Mouse (Mus musculus): ENCODE results near the gene B630019K06Rik. TPM values are rescaled to one million over a fixed set of nuclear protein-coding genes. Genes with fewer than 3 reads are reported as not detected.
"Not testable (repeated sequence)": the region's sequence is repeated elsewhere in the genome, so short reads cannot be mapped to it uniquely, and the experiment has no call there.

The B630019K06Rik gene
- polyA plus RNA-seq (2017; shearing (Covaris generic)), result under 1 TPM; 0.18 to 0.30 (median 0.29) TPM

DNA sequence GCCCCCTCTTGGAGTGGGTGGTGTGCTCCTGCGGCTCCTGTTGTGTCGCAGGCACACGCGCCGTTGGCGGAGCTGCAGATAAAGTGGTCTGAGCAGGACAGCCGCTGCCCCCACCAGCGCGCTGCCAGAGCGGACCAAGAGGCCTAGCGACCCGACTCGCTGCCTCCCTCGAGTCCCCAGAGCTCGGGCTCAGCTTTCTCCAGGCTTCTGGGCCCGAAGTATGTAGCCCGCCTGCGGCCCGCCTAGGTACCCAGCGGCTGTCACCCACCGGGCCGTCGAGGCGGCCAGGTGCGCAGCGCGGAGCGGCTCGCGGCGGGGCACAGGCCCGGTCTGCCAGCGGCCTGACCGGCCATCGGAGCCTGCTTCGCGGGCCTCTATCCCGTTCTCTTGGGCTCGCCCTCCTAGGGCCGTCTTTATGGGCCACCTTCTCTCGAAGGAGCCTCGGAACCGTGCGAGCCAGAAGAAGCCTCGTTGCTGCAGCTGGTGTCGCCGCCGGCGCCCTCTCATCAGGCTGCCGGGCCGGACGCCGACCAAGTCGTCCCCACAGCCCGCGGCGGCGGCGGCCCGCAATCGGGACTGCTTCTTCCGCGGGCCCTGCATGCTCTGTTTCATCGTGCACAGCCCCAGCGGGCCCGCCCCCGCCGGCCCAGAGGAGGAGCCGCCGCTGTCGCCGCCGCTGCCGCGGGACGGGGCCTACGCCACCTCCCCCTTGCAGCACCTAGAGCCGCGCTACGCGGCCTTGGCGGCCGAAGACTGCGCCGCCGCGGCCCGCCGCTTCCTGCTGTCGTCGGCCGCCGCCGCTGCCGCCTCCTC lies at the start of gene B630019K06Rik:
Gene B630019K06Rik (plus strand): TSS at position 40 of the 813 bp plus-strand sequence.
- peak; percentile 83 for ATAC-seq

DNA sequence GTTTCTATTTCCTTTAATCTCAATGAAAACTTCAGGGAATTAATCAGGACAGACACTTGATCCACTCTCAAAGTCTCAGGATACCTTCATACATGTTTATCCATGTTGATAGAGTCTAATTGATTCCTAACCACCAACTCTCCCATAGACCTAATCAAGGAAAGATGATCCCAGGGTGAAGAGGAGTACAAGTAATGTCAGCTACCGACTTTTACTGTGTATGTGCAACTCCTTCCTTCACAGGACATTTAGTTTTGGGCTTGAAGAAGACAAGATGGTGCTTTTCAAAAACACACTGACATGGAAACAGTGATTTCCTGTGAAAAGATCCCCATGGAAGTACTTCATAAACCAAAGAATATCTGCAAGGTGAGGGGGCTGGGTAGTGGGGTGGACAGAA lies 48.5 kb upstream of the B630019K06Rik start, which contains the start of gene Gm6592:
Gene Gm6592 (plus strand): TSS at position 301 of the 400 bp plus-strand sequence.
- ATAC-seq, result no peak

DNA sequence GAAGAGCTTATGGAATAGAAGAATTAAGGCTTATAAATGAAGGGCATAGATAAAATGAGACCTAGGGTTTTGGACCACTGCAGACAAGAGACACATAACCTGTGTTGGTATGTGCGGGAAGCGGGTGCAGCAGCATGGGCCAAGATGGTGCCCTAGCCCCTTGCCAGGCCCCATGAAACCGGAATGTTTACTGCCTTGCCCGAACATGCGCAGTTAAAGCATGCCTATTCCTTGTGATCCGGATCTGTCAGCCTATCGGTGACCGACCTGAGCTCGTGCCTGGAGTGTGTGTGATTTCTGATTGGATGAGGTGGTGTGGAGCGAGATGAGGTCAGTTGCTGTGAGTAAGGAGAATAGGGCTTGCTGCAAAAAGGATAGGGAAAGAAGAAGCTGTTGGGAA lies 39.7 kb upstream of the B630019K06Rik start:
- ATAC-seq, result no peak

DNA sequence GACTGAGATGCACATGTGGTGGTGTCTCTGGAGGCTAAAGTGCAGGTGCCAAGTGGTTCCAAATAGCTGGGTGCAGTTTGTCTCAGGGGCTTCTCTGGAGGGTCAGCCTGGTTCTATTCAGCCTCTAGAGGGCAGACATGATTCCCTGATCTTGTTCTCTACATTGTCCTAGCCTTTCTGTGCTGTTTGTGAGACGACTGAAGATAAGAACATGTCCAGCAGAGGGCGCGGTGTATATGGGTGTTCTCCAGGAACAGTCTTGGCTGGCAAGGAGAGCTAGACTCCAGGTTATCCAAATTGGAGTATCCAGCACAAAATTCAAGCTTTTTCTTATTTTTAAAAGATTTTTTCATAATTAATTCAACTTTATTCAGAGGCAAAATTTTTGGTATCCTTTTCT lies 27.9 kb upstream of the B630019K06Rik start:
- peak; percentile 32 for ATAC-seq

DNA sequence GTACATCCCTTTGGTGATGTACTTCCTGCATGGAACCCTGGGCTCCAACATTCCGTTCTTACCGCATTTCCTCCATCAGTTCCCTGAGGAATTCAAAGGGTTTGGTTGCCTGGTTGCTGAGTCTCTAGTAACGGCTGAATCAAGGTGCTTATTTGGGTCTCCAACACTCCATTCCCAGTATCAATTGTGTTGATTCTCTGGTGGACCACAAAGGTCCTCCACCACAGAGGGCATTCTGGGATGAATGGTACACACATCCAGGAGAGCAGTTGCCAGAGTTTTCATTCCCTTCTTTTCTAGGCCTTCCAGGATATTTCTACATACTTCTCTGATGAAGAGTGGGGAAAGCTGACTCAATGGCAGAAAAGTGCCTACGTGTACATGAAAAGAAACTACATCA lies 18.2 kb upstream of the B630019K06Rik start, which contains the start of gene Gm5751:
Gene Gm5751 (plus strand): TSS at position 301 of the 400 bp plus-strand sequence.
- not testable (repeated sequence) for ATAC-seq

DNA sequence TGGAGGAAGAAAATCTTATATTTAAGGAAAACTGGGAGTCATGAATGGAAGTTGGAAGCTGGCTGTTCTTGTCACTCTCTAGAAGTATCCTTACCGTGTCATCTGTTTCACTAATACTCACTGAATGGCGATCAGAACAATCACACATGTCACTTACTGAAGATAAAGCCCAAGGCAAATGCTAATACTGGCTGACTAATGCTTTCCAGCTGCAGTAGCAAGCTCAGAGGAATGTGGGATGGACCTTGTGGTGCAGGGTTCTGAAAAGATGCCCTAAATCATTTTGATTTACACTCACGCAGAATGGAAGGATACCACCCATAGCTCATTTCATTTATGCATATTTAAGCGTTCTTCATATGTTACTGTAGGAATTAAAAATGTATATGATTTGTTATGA lies 7.8 kb upstream of the B630019K06Rik start:
- ATAC-seq, result no peak

DNA sequence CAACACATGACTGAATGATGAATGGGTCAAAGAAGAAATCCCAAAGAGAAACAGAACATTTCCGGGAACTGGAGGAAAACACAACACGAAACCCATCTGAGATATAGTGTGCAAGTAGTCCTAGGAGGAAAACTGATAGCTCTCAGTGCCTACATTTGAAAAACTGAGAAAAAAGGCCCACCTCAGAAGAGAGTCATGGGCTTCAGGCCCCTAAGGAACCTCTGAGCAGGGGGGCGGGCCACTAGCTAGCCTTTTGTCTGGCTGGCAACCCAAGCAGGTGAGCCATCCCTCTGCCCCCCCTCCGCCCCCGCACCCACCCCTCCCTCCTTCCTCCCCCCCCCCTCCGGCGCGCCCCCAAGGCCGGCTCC lies 223 bp upstream of the B630019K06Rik start:
- ATAC-seq, result no peak

DNA sequence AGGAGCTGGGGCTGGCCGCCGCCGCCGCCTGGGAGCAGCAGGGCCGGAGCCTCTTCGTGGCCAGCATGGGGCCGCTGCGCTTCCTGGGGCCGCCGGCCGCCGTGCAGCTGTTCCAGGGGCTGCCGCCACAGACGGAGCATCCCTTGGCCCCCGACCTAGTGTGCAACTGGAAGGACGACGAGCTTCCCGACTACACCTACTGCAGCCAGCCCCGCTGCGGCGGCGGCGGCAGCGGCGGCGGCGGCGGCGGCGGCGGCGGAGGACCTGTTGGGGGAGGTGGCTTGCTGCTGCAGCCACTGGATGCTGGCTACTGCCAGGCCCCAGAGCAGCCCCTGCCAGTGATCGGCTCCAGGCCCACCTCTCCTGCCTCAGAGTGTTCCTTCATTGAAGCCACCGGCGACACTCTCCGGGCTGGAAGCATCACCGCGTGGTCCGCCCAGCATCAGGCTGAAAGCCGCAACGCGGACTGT lies 1.0 kb downstream of the B630019K06Rik start:
- ATAC-seq, result peak; percentile 41

DNA sequence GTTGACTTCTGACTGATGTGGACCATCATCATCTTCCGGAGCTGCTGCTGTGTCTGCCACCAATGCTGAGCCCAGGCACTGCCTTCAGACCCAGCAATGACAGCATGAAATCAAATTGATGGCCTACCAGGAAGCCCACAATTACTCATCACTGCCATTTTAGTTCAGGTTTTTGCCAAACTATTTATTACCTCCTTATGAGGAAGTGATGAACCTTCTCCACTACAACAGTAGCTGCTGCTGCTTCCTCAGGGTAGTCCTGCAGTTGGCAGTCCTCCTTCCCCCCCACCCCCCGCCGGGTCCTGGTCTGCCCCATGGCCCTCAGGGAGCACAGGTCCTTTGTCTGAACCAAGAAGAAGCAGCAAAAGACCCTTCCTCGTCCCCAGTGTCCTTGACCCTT lies 8.6 kb downstream of the B630019K06Rik start:
- no peak for ATAC-seq

DNA sequence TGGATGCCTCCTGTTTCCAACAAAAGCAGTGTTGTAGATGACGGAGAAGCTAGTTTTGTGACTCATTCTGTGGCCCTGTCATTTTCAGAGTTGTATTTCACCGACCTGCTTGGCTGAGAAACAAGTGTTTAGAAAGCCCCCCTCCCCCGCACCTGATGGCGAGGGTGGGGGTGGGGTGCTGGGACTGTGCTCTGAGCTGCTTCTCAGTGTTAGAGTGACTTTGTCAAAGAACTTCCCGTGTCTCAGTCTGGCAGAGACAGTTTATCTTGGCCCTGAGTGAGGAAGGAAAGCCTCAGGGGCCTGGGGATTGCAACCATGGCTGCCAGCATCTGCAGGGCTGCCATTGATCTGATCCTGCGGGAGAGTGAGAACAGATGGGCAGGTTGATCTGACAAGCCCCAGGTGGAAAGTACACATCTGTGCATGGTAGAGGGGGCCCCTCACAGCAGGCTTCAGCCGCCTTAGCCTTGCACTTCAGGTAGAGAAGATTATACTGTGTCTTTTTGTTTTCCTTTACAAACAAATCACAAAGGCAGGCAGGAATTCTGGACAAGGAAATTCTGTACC lies 9.8 kb downstream of the B630019K06Rik start:
- ATAC-seq, result no peak

DNA sequence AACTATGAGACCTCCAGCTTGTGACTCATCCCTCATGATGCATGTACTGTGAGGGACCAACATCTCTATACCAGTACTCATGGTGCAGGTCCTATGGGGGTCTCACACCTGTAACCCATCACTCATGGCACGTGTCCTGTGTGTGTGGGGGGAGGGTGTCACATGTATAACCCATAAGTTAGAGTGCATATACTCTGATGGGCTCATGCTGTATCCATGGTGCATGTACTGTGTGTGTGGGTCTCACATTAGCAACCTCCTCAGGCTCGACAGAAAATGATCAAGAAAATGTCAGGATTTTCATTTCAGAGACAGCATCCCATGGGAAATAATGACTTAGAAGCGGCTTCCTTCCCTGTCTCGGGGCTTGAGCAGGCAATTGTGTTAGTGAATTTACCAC lies 28.9 kb downstream of the B630019K06Rik start:
- ATAC-seq, result no peak

DNA sequence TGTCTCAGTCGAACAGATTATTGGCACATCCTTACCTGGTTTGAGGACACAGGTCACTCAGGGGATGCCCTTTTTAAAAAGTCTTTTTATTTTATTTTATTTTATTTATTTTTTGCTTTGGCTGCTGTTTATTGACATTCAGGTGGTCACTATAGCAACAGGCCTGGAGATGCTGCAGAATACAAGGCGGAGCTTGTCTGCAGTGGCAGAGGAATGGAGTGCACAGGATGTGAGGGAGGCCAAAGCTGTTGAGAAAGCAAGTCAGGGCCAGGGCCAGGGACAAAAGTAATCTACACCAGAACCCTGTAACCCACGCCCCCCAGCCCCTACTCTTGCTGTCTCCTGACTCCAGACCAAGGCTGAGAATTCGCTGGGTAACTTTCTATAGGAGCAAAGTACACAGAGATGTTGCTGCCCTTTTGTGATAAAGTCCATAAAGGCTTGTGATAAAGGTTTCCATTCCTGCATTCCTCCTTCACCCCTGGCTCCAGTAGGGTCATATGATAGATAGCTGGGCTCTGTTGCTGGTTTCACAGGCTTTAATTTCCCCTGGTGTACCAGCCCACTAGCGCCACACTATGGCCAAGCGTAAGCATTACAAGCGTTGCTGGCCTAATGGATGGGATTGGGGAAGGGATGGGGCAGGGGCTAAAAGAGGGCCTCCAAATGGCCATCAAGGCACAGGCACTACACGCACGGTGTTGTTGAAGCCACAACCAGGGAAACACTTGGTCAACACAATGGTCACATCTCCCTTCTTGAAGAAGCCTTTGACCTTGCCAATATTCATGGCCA lies 29.8 kb downstream of the B630019K06Rik start:
- ATAC-seq, result no peak

DNA sequence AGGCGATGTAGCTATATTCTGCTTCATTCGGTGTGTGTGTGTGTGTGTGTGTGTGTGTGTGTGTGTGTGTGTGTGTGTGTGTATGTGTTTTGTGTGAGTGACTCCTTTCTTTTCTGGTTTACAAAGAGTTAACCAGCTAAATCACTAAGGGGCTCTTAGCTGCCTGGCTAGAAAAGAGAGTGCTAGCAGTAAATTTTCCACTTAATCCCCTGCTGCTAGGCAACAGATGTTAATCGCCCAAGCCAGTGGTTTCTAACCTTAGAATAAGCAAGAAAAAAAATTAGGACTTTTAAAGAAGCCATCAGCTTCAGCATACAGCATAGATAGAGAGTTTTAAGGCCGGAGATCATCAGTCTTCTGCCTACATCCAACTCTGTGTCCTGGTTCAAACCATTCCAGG lies 35.1 kb downstream of the B630019K06Rik start:
- no peak for ATAC-seq

DNA sequence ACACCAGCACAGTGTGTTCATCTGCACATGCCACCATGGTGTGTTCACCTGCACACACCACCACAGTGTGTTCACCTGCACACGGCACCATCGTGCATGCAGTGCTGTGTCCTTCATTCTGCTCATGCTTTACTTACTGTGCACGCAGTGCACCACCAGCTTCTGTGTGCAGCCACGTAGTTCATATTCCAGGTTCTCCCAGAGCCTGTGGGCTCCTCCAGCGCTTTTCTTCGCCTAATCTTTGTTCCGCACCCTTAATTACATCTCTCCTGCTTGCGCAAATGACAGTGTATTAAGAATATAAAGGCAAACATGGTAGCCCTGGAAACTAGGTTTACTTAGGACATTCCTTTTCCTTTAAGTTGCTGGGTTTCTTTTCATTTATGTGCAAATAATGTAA lies 51.9 kb downstream of the B630019K06Rik start:
- ATAC-seq, result no peak

Other genes starting within 250 kb of the B630019K06Rik start
- gene Ssxb8, start 201.5 kb upstream of the B630019K06Rik start, polyA plus RNA-seq (2017; shearing (Covaris generic)), result not detected
- not detected for gene Ssx9, start 143.9 kb upstream of the B630019K06Rik start, polyA plus RNA-seq (2017; shearing (Covaris generic))
- not detected for gene Ssxb5, start 88.7 kb upstream of the B630019K06Rik start, polyA plus RNA-seq (2017; shearing (Covaris generic))
- not detected for gene Gm6592, start 48.4 kb upstream of the B630019K06Rik start, polyA plus RNA-seq (2017; shearing (Covaris generic))
- gene Gm5751, start 18.1 kb upstream of the B630019K06Rik start, polyA plus RNA-seq (2017; shearing (Covaris generic)), result not detected
- not detected for gene Fthl17b, start 70.6 kb downstream of the B630019K06Rik start, polyA plus RNA-seq (2017; shearing (Covaris generic))
- not detected for gene Fthl17c, start 84.2 kb downstream of the B630019K06Rik start, polyA plus RNA-seq (2017; shearing (Covaris generic))
- gene Fthl17d, start 94.4 kb downstream of the B630019K06Rik start, polyA plus RNA-seq (2017; shearing (Covaris generic)), result not detected
- not detected for gene Fthl17e, start 141.1 kb downstream of the B630019K06Rik start, polyA plus RNA-seq (2017; shearing (Covaris generic))
- not detected for gene Fthl17f, start 170.6 kb downstream of the B630019K06Rik start, polyA plus RNA-seq (2017; shearing (Covaris generic))
- not detected for gene 4930402K13Rik, start 212.2 kb downstream of the B630019K06Rik start, polyA plus RNA-seq (2017; shearing (Covaris generic))